Mouse (Mus musculus) monocyte, adult 2 months (primary cell): ENCODE results near the gene Cyb5d1.

Experiments used
- DNase-seq, 2 experiments: peaks; one replicate each; pipeline ENCODE4 v3.0.0; 2022; ENCODE audit warnings: low spot score in 2 of 2, low read depth in 1 of 2

Cyb5d1 gene

DNA sequence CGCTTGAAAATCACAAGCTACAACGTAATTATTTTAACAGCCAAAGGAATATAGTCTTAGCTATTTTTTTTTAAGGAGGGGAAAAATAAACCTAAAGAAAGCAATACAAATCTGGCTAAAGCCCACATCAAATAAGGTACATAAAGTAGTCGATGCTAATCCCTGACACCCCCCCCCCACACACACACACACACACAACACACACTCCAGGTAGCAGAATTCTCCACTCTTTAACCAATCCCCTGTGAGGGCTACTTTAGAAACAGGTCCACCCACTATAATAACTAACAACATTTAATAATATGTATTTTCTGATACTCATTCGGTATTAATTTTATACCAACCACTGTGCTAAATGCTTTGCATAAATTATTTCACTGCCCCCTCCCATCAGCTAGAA, 21.1 kb upstream of the Cyb5d1 start:
- DNase-seq, result no peak

DNA sequence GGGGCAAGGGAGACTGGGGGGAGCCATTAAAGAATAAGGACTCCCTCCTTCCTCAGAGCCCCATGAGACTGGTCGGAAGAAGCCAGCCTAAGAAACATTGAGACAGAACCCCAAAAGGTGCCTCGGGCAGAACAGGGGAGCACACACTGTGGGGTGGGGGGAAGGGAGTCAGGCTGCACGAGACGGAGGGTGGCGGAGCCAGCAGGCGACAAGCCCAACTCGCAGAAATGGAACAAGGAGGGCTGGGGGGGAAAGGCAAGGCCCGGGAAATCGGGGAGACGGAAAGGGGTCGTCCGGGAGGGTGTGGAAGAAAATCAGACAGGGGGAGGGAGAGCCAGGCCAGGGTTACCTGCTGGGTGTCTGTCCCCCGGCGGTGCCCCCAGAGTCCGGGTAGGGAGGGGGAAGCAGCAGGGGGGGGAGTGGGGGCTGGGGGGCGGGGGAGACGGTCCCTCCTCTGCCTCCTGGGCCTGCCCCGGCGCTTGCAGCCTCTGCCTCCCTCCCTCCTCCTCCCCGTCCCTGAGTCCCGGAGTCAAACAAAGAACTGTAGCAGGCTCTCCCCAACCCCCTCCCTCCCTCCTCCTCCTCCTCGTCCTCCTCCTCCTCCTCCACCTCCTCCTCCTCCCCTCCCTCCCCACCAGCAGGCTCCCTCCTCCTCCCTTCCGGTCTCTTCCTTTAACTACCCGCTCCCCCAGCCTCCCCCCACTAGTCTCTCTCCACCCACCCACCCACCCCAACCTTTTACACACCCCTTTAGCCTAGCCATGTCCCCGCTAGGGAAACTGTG, 20.4 kb upstream of the Cyb5d1 start:
- DNase-seq, result no peak

GRCm38 (mm10) chr11:69415327-69415667, 19.9 kb upstream of the Cyb5d1 start:
- no peak for DNase-seq

DNA sequence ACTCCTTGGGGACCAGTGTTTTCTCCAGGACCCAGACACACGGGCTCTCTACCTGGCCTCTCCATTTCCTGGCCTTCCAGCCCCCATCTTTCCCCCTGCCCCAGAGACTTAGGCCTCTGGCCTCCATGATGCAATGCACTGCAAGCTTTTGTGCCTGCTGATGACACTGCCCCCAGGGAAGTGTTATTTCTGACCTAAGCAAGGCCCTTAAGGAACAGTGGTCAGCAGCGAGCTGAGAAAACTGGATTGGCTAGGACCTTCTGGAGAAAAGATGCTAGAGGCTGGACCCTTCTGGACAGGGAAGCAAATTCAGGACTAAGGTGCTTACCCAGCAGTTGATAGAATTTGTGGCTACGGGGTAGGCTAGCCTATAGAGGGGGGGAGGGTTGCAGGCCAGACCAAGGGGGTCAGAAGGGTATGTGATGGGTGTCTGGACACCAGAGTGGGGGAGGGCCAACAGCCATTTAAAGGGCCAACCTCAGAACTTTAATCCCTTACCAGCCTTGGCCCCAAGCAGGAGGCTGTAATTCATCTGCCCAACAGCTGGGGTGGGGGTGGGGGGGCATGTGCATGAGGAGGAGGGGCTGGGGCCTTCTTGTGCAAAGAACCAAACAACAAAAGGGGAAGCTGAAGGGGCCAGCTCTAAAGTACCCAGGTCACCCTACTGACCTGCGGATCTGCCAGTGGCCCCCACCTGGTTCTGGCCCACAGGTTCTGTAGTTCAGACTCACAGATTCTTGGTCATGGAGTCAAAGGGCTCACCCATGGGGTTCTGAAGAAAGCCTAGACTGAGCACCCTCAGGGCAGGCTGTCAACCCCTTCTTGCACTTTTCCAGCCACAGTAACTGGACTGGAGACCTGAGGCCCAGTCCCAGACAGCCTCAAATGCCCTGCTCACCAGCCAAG, 19.2 kb upstream of the Cyb5d1 start:
- DNase-seq, result no peak

GRCm38 (mm10) chr11:69413221-69414181, 18.1 kb upstream of the Cyb5d1 start, which contains the start of gene Kdm6b:
Gene Kdm6b, minus strand, starts transcription at chr11:69413675.
- DNase-seq, result no peak

DNA sequence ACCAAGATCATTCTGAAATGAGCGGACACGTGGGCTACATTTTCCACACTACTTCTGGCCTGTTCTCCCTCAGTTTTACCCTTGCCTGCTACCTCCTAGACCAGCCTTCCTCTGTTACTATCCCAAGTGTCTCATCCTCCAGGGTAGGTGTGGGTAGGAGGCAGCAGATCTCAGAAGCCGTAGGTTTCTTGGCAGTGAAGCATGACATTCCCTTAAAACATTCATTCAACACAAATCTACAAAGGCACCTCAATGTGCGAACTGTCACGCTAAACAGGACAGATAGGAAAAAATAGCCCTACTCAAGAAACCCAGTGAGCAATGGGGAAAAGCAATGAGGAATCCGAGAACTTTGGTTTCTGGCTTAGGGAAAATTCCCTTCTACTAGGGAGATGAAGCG, 17.1 kb upstream of the Cyb5d1 start:
- DNase-seq, result no peak

DNA sequence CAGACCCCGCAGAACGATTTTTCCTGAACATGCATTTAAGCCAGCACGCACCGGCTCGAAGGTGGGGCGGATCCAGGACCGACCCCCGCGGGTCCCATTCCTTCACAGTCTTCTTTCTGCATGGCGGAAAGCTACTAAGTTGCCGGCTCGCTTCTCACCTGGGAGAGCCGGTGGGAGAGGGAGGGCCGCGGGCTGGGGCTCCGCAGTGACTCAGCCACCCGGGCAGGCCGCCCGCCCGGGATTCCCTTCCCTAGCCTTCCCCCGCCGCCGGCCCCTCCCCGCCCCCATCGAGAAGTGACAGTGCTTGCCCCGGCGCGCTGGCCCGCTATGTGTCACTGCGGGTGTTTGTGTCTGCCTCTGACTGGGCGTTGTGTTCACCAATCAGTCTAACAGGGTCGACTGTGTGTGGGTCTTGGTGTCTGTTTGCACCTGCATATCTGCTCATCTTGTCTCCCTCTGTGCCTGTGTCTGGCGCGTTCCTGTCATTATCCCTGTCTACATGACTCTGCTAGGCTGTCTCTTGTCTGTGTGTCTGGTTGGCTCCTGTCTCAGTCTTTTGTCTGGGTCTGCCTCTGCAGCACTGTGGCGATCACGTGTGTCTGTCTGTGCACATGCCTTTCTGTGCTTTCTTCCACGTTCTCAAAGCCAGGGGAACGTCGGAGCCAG, 16.2 kb upstream of the Cyb5d1 start:
- peak in 1 of 2 experiments; percentile 70 for DNase-seq

GRCm38 (mm10) chr11:69411073-69411535, 15.7 kb upstream of the Cyb5d1 start:
- peak in 1 of 2 experiments; percentile 89 for DNase-seq

DNA sequence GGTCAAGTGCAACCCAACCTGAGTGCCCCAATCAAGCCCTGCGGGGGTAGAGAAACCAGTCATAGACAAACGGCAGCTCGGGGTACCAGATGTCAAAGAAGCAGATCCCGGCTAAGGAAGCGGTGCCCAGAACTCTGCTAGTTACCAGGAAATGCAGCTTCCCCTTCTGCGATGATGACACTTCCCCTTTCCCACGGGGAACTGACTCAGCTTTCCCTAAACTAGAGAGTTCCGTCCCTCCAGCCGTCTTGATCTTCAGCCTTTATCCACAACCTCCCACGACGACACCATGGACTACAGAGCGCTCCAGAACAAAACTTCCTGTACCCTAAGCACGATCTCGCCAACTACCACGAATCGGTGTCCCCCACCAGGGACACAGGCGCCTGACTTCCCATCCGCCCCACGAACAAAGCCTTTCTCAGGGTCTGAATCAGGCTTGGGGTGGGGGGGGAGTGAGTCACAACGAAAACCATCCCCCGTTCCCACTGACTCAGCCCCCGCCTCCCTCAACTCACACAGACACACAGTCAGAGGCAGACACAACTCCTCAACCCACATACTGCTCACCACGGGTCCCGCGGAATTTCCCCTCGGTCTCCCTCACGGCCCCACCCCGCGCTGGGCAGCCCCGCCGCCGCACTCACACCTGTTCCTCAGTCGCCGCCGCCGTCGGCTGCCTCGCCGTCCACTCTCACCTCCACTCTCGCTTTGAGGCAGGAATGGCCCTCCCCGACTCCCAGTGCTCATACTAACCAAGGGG, 15.1 kb upstream of the Cyb5d1 start:
- peak; percentile 90 for DNase-seq

GRCm38 (mm10) chr11:69410045-69410309, 14.5 kb upstream of the Cyb5d1 start:
- DNase-seq, result no peak

GRCm38 (mm10) chr11:69409378-69410044, 14.1 kb upstream of the Cyb5d1 start:
- peak in 1 of 2 experiments; percentile 86 for DNase-seq

DNA sequence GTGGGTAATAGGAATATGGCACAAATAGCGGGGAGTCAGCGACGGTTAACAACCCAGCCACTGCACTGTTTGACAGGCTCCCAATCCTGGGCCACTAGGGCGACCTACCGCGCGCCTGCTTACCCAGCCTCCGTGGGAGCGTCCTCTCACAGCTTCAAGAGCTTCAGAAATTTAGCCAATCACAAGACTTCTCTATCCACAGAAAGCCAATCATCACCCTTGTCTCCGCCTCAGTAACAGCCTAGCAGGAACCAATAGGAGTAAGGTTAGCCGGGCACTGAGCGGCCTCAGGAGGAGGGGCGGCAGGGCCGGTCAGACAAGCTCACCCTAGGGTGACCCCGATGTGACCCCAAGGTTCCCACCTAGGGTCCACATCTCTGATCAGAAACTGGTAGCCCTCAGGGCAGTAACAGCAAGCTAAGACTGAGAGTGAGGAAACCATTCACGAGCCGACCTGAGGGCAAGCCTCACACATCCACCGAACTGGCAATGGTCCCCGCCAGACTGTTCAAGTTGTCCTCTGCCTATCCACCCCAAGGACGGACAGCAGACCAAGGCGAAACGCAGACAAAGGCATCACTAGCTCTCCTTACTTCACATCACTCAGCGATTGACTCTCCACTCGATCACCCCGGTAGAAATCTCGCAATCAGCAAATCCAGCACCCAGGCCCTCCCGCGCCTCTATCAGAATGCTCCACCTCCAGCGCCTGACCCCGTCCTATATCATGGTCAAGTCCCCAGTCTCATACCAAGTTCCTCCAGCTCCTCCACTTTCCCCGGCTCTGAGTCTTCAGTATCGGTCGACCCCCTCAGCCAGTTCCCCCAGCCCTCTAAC, 13.3 kb upstream of the Cyb5d1 start:
- peak in 1 of 2 experiments; percentile 81 for DNase-seq

DNA sequence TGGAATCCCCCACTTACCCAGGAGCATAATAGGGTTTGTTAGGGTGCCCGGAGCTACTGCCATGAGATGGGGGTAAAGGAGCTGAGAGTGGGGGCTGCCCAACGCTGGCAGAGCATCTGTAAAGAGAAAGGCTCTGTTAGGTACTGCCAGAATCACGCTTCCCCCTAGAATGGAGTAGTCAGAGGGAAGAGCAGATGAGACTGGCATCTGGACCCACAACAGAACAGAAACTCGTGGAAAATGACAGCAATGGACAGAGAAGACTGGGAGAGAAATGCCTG, 12.2 kb upstream of the Cyb5d1 start:
- no peak for DNase-seq

- DNase-seq, result no peak
These were observed 11.7 kb upstream of the Cyb5d1 start for GRCm38 (mm10) chr11:69406867-69407723.

- no peak for DNase-seq
These were observed 10.9 kb upstream of the Cyb5d1 start for GRCm38 (mm10) chr11:69406282-69406681.

GRCm38 (mm10) chr11:69405397-69406200, 10.2 kb upstream of the Cyb5d1 start:
- DNase-seq, result no peak
